Mouse (Mus musculus) bone marrow, adult 2 months (tissue): ENCODE results near the gene Rfng.

Experiments used
- CTCF ChIP-seq: fragments of 200-500 bp; IDR thresholded peaks from 2 replicates; pipeline ENCODE4 v1.5.1; 2011; ENCODE audit warnings: low read length, control low read depth; ENCODE audit not compliant: control insufficient read depth, insufficient read depth
- POLR2A ChIP-seq: fragments of 200-500 bp; IDR thresholded peaks from 2 replicates; pipeline ENCODE4 v1.6.1; 2011; ENCODE audit warnings: low read depth, mild to moderate bottlenecking, control low read depth, low read length, borderline replicate concordance; ENCODE audit not compliant: control insufficient read depth

- TF ChIP-seq POLR2A (no peak), CTCF (no peak)
These were observed 39.8 kb downstream of the Rfng start for GRCm38 (mm10) chr11:120744121-120744701.
